Mouse (Mus musculus) E14TG2a.4 (cell line): ENCODE data around the gene Tshz2.

Experiments used
- H3K27me3 ChIP-seq: 2 replicates; pipeline ENCODE4 v1.6.1; 2014; ENCODE audit warnings: low read length, control low read depth; ENCODE audit not compliant: insufficient read depth
- H3K36me3 ChIP-seq: 2 replicates; pipeline ENCODE4 v1.6.1; 2014; ENCODE audit warnings: low read length, control low read depth; ENCODE audit not compliant: insufficient read depth
- H3K4me1 ChIP-seq: replicated peaks from 2 replicates; pipeline ENCODE4 v1.6.1; 2014; ENCODE audit warnings: low read depth, low read length, control low read depth
- H3K4me3 ChIP-seq: replicated peaks from 2 replicates; pipeline ENCODE4 v1.5.1; 2014; ENCODE audit warnings: mild to moderate bottlenecking, low read length
- H3K9me3 ChIP-seq: 2 replicates; pipeline ENCODE4 v1.6.1; 2014; ENCODE audit warnings: low read length, control low read depth
- CTCF ChIP-seq: conservative IDR thresholded peaks from 2 replicates; pipeline ENCODE4 v1.5.1; 2014; ENCODE audit warnings: low read length
- NANOG ChIP-seq: IDR thresholded peaks from 2 replicates; pipeline ENCODE4 v1.6.1; 2014; ENCODE audit warnings: borderline replicate concordance, low read length, mixed read lengths
- POU5F1 ChIP-seq: IDR thresholded peaks from 2 replicates; pipeline ENCODE4 v1.6.1; 2014; ENCODE audit warnings: low read length, borderline replicate concordance

The Tshz2 gene

GRCm38 (mm10) chr2:169914903-169915302, 282.1 kb downstream of the Tshz2 start:
- TF ChIP-seq POU5F1 (no peak), CTCF (peak; percentile 11; the same call in 1 of the 2 replicates)
- no peaks in the 10 kb centered on the region for H3K36me3 ChIP-seq

GRCm38 (mm10) chr2:169915326-169915725, 282.5 kb downstream of the Tshz2 start:
- peaks cover 71% of the 10 kb centered on the region for H3K4me1 ChIP-seq
- H3K9me3 ChIP-seq: no peaks in the 10 kb centered on the region
- H3K36me3 ChIP-seq: no peaks in the 10 kb centered on the region
- H3K27me3 ChIP-seq: peaks cover 12% of the 10 kb centered on the region; the same call in 1 of the 2 replicates
- TF ChIP-seq POU5F1: no peak
- TF ChIP-seq CTCF: no peak
- no peak for TF ChIP-seq NANOG
- H3K4me3 ChIP-seq: peak overlapping the region; percentile 73

More at GRCm38 (mm10) chr2:169914903-169915302, 282.1 kb downstream of the Tshz2 start:
- Histone ChIP-seq H3K27me3 (peaks cover 12% of the 10 kb centered on the region; the same call in 1 of the 2 replicates), H3K4me1 (peaks cover 75% of the 10 kb centered on the region), H3K9me3 (no peaks in the 10 kb centered on the region), H3K4me3 (peak overlapping the region; percentile 73)

GRCm38 (mm10) chr2:169919111-169919695, 286.4 kb downstream of the Tshz2 start:
- Histone ChIP-seq H3K9me3 (no peaks in the 10 kb centered on the region), H3K36me3 (no peaks in the 10 kb centered on the region), H3K27me3 (0 out of 2 replicates have a peak, but pooled peaks cover 3% of the 10 kb centered on the region), H3K4me3 (no peak overlapping the region), H3K4me1 (peaks cover 50% of the 10 kb centered on the region)
- no peak for TF ChIP-seq CTCF
- TF ChIP-seq NANOG: no peak
- TF ChIP-seq POU5F1: no peak

DNA sequence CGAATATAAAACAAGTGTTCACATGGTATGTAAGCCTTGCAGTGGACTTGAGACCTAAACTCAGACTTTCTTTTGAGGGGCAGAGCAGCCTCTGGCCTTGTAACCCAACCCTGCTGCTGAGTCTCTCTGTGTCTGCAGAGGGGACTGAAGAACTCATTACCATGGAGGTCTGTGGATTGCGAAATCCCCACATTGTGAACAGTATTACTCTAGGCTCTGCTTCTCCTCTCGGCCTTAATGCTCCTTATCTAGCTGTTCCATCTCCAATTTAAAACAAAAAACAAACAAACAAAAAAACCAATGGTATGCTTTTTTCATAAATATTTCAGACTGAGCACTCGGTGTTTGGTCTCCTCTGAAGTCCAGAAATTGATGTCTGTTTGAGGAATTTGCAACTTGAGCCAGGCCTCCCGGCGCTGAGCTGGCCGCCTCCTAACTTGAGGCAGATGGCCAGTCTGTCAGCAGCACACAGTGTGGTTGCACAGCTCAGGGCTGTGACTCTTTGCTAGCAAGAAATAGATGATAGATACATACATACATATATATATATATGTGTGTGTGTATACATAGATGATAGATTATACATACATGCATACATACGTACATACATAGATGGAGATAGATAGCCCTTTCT, 291.5 kb downstream of the Tshz2 start:
- no peaks in the 10 kb centered on the region for H3K36me3 ChIP-seq
- H3K4me3 ChIP-seq: no peak overlapping the region
- H3K27me3 ChIP-seq: 0 out of 2 replicates have a peak, but pooled peaks cover 3% of the 10 kb centered on the region
- no peak for TF ChIP-seq POU5F1
- no peak for TF ChIP-seq NANOG
- TF ChIP-seq CTCF: no peak
- H3K4me1 ChIP-seq: peaks cover 6% of the 10 kb centered on the region
- H3K9me3 ChIP-seq: no peaks in the 10 kb centered on the region

DNA sequence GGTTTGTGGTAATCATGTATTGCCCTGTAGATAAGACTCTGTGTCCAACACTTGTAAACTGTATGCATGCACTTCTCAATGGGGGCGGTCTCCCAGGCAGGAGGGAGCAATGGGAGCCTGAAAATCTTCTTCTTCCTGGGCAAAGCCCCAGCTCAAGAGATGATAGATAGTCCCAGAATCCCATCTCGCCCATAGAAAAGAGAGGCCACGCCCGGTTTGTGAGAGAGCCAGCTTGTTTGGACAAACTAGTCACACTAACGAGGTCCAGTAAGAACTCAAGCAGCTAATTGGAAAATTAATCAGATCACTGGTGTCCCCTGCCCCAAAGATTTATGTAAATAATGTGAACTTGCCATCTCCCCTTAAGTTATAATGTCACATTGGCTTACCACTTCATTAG, 292.7 kb downstream of the Tshz2 start:
- H3K4me1 ChIP-seq: peaks cover 8% of the 10 kb centered on the region
- H3K4me3 ChIP-seq: no peak overlapping the region
- TF ChIP-seq POU5F1: no peak
- H3K27me3 ChIP-seq: 0 out of 2 replicates have a peak, but pooled peaks cover 3% of the 10 kb centered on the region
- H3K36me3 ChIP-seq: no peaks in the 10 kb centered on the region
- H3K9me3 ChIP-seq: no peaks in the 10 kb centered on the region

DNA sequence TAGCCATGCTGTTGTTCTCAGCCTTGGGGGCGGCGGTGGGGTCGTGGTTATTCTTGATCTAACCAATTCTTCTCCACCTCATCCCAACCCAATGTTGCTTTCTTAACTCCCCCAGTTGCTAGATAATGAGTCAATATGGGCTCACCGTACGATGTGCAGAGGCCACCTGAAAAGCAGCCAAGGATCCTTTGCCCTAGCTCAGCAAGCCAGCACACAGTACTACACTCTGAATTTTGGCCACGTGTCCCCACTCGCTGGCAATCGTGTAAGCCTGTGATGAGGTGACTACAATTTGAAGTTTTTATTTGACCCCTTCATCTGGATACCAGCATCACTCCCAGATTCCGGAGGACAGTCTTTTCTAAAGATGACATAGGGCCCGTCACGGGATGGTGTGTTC, 293.2 kb downstream of the Tshz2 start:
- TF ChIP-seq CTCF (no peak), POU5F1 (no peak), NANOG (no peak)
- H3K36me3 ChIP-seq: no peaks in the 10 kb centered on the region

GRCm38 (mm10) chr2:169927401-169927800, 294.6 kb downstream of the Tshz2 start:
- no peak for TF ChIP-seq CTCF
- TF ChIP-seq POU5F1: no peak
- no peak for TF ChIP-seq NANOG
- Histone ChIP-seq H3K27me3 (no peaks in the 10 kb centered on the region), H3K4me1 (peaks cover 8% of the 10 kb centered on the region), H3K36me3 (no peaks in the 10 kb centered on the region), H3K9me3 (no peaks in the 10 kb centered on the region), H3K4me3 (no peak overlapping the region)

More for the DNA sequence above, 293.2 kb downstream of the Tshz2 start:
- Histone ChIP-seq H3K27me3 (0 out of 2 replicates have a peak, but pooled peaks cover 3% of the 10 kb centered on the region), H3K4me3 (no peak overlapping the region), H3K9me3 (no peaks in the 10 kb centered on the region), H3K4me1 (peaks cover 8% of the 10 kb centered on the region)

DNA sequence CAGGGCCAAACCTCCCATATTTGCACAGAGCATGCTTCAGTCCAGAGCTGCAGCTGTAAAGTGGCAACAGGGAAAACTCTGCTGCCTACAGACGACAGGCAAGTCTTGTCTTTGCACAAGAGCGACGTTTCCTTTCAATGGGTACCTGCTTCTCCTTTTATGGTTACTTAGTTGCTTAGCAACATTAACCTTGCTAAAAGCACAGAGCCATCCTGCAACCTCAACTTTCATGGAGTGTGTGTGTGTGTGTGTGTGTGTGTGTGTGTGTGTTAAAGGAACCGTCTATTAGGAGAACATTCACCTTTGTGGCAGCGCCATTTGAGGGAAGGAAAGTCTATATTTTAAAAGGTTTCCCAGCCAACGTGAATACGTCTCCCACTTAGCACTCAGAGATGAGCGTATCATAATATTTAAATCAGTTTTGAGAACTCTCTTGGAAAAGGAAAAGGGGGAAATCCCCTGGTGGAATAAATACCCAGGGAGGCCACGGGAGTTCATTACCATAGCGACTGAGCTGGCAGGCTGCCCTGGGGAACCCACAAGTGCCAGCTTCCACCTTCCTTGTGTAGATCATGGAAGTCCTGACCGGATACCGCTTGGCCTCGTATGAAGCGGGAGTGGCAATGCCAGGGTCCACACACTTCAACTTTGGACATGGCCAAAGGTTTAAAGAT, 295.8 kb downstream of the Tshz2 start:
- Histone ChIP-seq H3K36me3 (no peaks in the 10 kb centered on the region), H3K4me1 (peaks cover 8% of the 10 kb centered on the region), H3K9me3 (no peaks in the 10 kb centered on the region), H3K4me3 (no peak overlapping the region), H3K27me3 (no peaks in the 10 kb centered on the region)
- TF ChIP-seq CTCF (no peak), POU5F1 (no peak), NANOG (no peak)
